Mouse (Mus musculus): Measurements from ENCODE around the gene Sh2d6. TPM values are rescaled to one million over a fixed set of nuclear protein-coding genes. Genes with fewer than 3 reads are reported as not detected.

Sh2d6 gene
- polyA plus RNA-seq, 1 experiment = not detected

- Histone ChIP-seq H3K4me1 (ENCODE audit: control insufficient read depth, insufficient read depth, low read length) (peaks cover 4% of the 10 kb centered on the region), H3K27ac (ENCODE audit: insufficient read depth, low read depth, low read length) (no peak overlapping the region), H3K4me3 (ENCODE audit: insufficient read depth, low read depth, low read length) (no peak overlapping the region)
- TF ChIP-seq CTCF (IDR thresholded peaks at IDR 0.05; ENCODE audit: insufficient read depth, low read depth, low read length) (no peak), POLR2A (IDR thresholded peaks at IDR 0.05; ENCODE audit: insufficient read depth, low read depth, low read length) (no peak)
- WGBS = 78% methylated on average over 10 of the region's 10 CpGs
Measured at GRCm38 (mm10) chr6:72528410-72529151, 7.1 kb upstream of the Sh2d6 start.

- TF ChIP-seq POLR2A (IDR thresholded peaks at IDR 0.05; ENCODE audit: insufficient read depth, low read depth, low read length) (no peak), CTCF (IDR thresholded peaks at IDR 0.05; ENCODE audit: insufficient read depth, low read depth, low read length) (no peak)
- WGBS = 68% methylated on average over 4 of the region's 4 CpGs
- no peak overlapping the region for H3K4me3 ChIP-seq (ENCODE audit: insufficient read depth, low read depth, low read length)
- H3K27ac ChIP-seq (ENCODE audit: insufficient read depth, low read depth, low read length) = no peak overlapping the region
- H3K4me1 ChIP-seq (ENCODE audit: control insufficient read depth, insufficient read depth, low read length) = no peaks in the 10 kb centered on the region; the same call in 1 of the 2 replicates
Measured at GRCm38 (mm10) chr6:72527070-72527469, 5.6 kb upstream of the Sh2d6 start.

GRCm38 (mm10) chr6:72524160-72524559 is 2.7 kb upstream of the Sh2d6 start:
- no peak for TF ChIP-seq POLR2A (IDR thresholded peaks at IDR 0.05; ENCODE audit: insufficient read depth, low read depth, low read length)
- TF ChIP-seq CTCF (IDR thresholded peaks at IDR 0.05; ENCODE audit: insufficient read depth, low read depth, low read length) = no peak
- Histone ChIP-seq H3K4me3 (ENCODE audit: insufficient read depth, low read depth, low read length) (no peak overlapping the region), H3K27ac (ENCODE audit: insufficient read depth, low read depth, low read length) (no peak overlapping the region), H3K4me1 (ENCODE audit: control insufficient read depth, insufficient read depth, low read length) (peaks cover 13% of the 10 kb centered on the region)
- 90% methylated on average over 2 of the region's 2 CpGs for WGBS

- WGBS = 83% methylated on average over 4 of the region's 4 CpGs
- Histone ChIP-seq H3K27ac (ENCODE audit: insufficient read depth, low read depth, low read length) (no peak overlapping the region), H3K4me3 (ENCODE audit: insufficient read depth, low read depth, low read length) (no peak overlapping the region), H3K4me1 (ENCODE audit: control insufficient read depth, insufficient read depth, low read length) (peaks cover 22% of the 10 kb centered on the region)
- TF ChIP-seq CTCF (IDR thresholded peaks at IDR 0.05; ENCODE audit: insufficient read depth, low read depth, low read length) = no peak
- no peak for TF ChIP-seq POLR2A (IDR thresholded peaks at IDR 0.05; ENCODE audit: insufficient read depth, low read depth, low read length)
Measured at GRCm38 (mm10) chr6:72523222-72523621, 1.7 kb upstream of the Sh2d6 start.

GRCm38 (mm10) chr6:72522288-72522687 is 781 bp upstream of the Sh2d6 start:
- WGBS = 50% methylated on average over 5 of the region's 5 CpGs
- Histone ChIP-seq H3K27ac (ENCODE audit: insufficient read depth, low read depth, low read length) (no peak overlapping the region), H3K4me1 (ENCODE audit: control insufficient read depth, insufficient read depth, low read length) (peaks cover 23% of the 10 kb centered on the region), H3K4me3 (ENCODE audit: insufficient read depth, low read depth, low read length) (no peak overlapping the region)
- TF ChIP-seq POLR2A (IDR thresholded peaks at IDR 0.05; ENCODE audit: insufficient read depth, low read depth, low read length) (no peak), CTCF (IDR thresholded peaks at IDR 0.05; ENCODE audit: insufficient read depth, low read depth, low read length) (no peak)

GRCm38 (mm10) chr6:72520904-72521303 is 603 bp downstream of the Sh2d6 start:
- no peak for TF ChIP-seq POLR2A (IDR thresholded peaks at IDR 0.05; ENCODE audit: insufficient read depth, low read depth, low read length)
- TF ChIP-seq CTCF (IDR thresholded peaks at IDR 0.05; ENCODE audit: insufficient read depth, low read depth, low read length) = no peak
- WGBS = 92% methylated on average over 5 of the region's 5 CpGs

GRCm38 (mm10) chr6:72519892-72520663 is 1.4 kb downstream of the Sh2d6 start:
- H3K27ac ChIP-seq (ENCODE audit: insufficient read depth, low read depth, low read length) = peak overlapping the region; percentile 55
- TF ChIP-seq POLR2A (IDR thresholded peaks at IDR 0.05; ENCODE audit: insufficient read depth, low read depth, low read length) = no peak
- no peak for TF ChIP-seq CTCF (IDR thresholded peaks at IDR 0.05; ENCODE audit: insufficient read depth, low read depth, low read length)
- WGBS = 12% methylated on average over 10 of the region's 10 CpGs
- H3K4me3 ChIP-seq (ENCODE audit: insufficient read depth, low read depth, low read length) = no peak overlapping the region
- H3K4me1 ChIP-seq (ENCODE audit: control insufficient read depth, insufficient read depth, low read length) = peaks cover 29% of the 10 kb centered on the region

More at GRCm38 (mm10) chr6:72520904-72521303, 603 bp downstream of the Sh2d6 start:
- Histone ChIP-seq H3K27ac (ENCODE audit: insufficient read depth, low read depth, low read length) (no peak overlapping the region), H3K4me1 (ENCODE audit: control insufficient read depth, insufficient read depth, low read length) (peaks cover 23% of the 10 kb centered on the region), H3K4me3 (ENCODE audit: insufficient read depth, low read depth, low read length) (no peak overlapping the region)

GRCm38 (mm10) chr6:72519303-72519702 is 2.2 kb downstream of the Sh2d6 start:
- TF ChIP-seq CTCF (IDR thresholded peaks at IDR 0.05; ENCODE audit: insufficient read depth, low read depth, low read length) = no peak
- TF ChIP-seq POLR2A (IDR thresholded peaks at IDR 0.05; ENCODE audit: insufficient read depth, low read depth, low read length) = no peak
- WGBS = 15% methylated on average over 8 of the region's 8 CpGs
- Histone ChIP-seq H3K4me1 (ENCODE audit: control insufficient read depth, insufficient read depth, low read length) (peaks cover 31% of the 10 kb centered on the region), H3K27ac (ENCODE audit: insufficient read depth, low read depth, low read length) (peak overlapping the region; percentile 96), H3K4me3 (ENCODE audit: insufficient read depth, low read depth, low read length) (no peak overlapping the region)

- no peak overlapping the region for H3K4me3 ChIP-seq (ENCODE audit: insufficient read depth, low read depth, low read length)
- TF ChIP-seq POLR2A (IDR thresholded peaks at IDR 0.05; ENCODE audit: insufficient read depth, low read depth, low read length) = no peak
- no peak for TF ChIP-seq CTCF (IDR thresholded peaks at IDR 0.05; ENCODE audit: insufficient read depth, low read depth, low read length)
- WGBS = 49% methylated on average over 1 of the region's 1 CpGs
- H3K27ac ChIP-seq (ENCODE audit: insufficient read depth, low read depth, low read length) = peak overlapping the region; percentile 96
- H3K4me1 ChIP-seq (ENCODE audit: control insufficient read depth, insufficient read depth, low read length) = peaks cover 35% of the 10 kb centered on the region
Measured at GRCm38 (mm10) chr6:72518842-72519241, 2.7 kb downstream of the Sh2d6 start.

All from olfactory bulb, adult 2 months (tissue).